Mouse (Mus musculus) testis, adult 2 months (tissue): ENCODE data around the gene Il17re. TPM values are rescaled to one million over a fixed set of nuclear protein-coding genes. Genes with fewer than 3 reads are reported as not detected.

ENCODE experiments used
- H3K27ac ChIP-seq: fragments of 200-500 bp; 2 replicates; pipeline ENCODE4 v1.5.1; 2012; ENCODE audit warnings: low read depth, low read length; ENCODE audit not compliant: control insufficient read depth, insufficient read depth
- H3K27me3 ChIP-seq: fragments of 200-500 bp; 2 replicates; pipeline ENCODE4 v1.6.1; 2012; ENCODE audit warnings: mild to moderate bottlenecking, low read length, moderate library complexity; ENCODE audit not compliant: control insufficient read depth, insufficient read depth
- H3K36me3 ChIP-seq: fragments of 200-500 bp; 2 replicates; pipeline ENCODE4 v1.6.1; 2012; ENCODE audit warnings: mild to moderate bottlenecking, low read length; ENCODE audit not compliant: control insufficient read depth, insufficient read depth
- H3K4me1 ChIP-seq: fragments of 200-500 bp; 2 replicates; pipeline ENCODE4 v1.6.1; 2012; ENCODE audit warnings: low read length; ENCODE audit not compliant: control insufficient read depth, insufficient read depth
- H3K4me3 ChIP-seq: fragments of 200-500 bp; 2 replicates; pipeline ENCODE4 v1.5.1; 2012; ENCODE audit warnings: low read depth, mild to moderate bottlenecking, low read length, moderate library complexity, mixed read lengths; ENCODE audit not compliant: control insufficient read depth
- CTCF ChIP-seq: fragments of 200-500 bp; IDR thresholded peaks from 2 replicates; pipeline ENCODE4 v1.5.1; 2012; ENCODE audit warnings: low read depth, mild to moderate bottlenecking, inconsistent platforms, low read length, moderate library complexity; ENCODE audit not compliant: control insufficient read depth, insufficient read depth, insufficient replicate concordance
- POLR2A ChIP-seq: fragments of 200-500 bp; IDR thresholded peaks from 2 replicates; pipeline ENCODE4 v1.6.1; 2012; ENCODE audit warnings: low read depth, mild to moderate bottlenecking, inconsistent platforms, low read length, moderate library complexity; ENCODE audit not compliant: control insufficient read depth
- polyA plus RNA-seq: library from polyadenylated mRNA; depleted of rRNA; stranded (reverse); fragments of >200 nt; gene quantifications from 2 replicates; pipeline ENCODE4 v1.2.3, GENCODE M21; 2012

The Il17re gene
- polyA plus RNA-seq, 1 experiment = 7.8 TPM

GRCm38 (mm10) chr6:113443091-113443490, 15.2 kb upstream of the Il17re start:
- TF ChIP-seq CTCF (peak; percentile 15; the same call in 1 of the 2 replicates), POLR2A (no peak)
- peak overlapping the region; percentile 93 for H3K27ac ChIP-seq
- H3K36me3 ChIP-seq = peaks cover under 1% of the 10 kb centered on the region; the same call in 1 of the 2 replicates

DNA sequence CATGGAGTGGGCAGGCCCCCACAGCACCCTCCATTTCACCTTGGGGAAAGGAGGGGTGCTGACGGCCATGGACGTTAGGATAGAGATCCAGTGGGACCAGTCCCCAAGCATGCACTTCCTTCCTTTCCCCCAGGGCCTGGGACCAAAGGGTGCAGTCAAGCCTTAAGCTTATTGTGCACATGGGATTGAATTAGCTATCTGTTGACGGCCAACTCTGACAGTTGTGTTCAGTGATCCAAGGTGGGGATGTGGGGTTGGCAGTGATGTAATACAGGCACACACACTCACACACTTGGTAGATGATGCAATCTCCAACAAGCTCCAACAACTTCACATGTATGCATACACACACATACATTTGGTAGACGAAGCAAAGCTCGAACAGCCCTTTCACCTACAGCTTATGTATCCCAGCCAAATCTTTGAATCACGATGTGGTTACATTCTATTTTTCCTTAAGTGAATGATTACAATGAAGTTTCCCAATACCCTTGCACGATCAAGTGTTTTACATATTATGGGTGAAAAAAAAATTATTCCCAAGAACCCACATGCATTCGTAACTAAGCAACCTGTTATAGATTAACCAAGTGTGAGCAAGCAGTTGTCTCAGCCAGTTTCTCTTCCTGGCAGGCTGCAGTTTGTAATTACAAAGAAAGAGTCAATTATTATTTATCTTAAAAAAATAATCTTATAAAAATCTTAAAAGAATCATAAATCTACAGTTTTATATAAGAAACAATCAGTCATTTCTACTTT, 13.9 kb upstream of the Il17re start:
- H3K27me3 ChIP-seq = no peaks in the 10 kb centered on the region
- H3K4me3 ChIP-seq = no peak overlapping the region
- TF ChIP-seq CTCF = no peak
- no peak for TF ChIP-seq POLR2A
- H3K4me1 ChIP-seq = peaks cover 6% of the 10 kb centered on the region
- H3K27ac ChIP-seq = no peak overlapping the region
- H3K36me3 ChIP-seq = peaks cover 1% of the 10 kb centered on the region; the same call in 1 of the 2 replicates

More at GRCm38 (mm10) chr6:113443091-113443490, 15.2 kb upstream of the Il17re start:
- no peaks in the 10 kb centered on the region for H3K27me3 ChIP-seq
- peak overlapping the region; percentile 100 for H3K4me3 ChIP-seq
- H3K4me1 ChIP-seq = peaks cover 6% of the 10 kb centered on the region

GRCm38 (mm10) chr6:113447639-113448038, 10.6 kb upstream of the Il17re start:
- Histone ChIP-seq H3K4me1 (peaks cover 6% of the 10 kb centered on the region), H3K27me3 (no peaks in the 10 kb centered on the region), H3K27ac (no peak overlapping the region), H3K36me3 (peaks cover 1% of the 10 kb centered on the region; the same call in 1 of the 2 replicates), H3K4me3 (no peak overlapping the region)
- TF ChIP-seq POLR2A (no peak), CTCF (no peak)

GRCm38 (mm10) chr6:113451839-113452238, 6.4 kb upstream of the Il17re start:
- Histone ChIP-seq H3K36me3 (peaks cover 1% of the 10 kb centered on the region; the same call in 1 of the 2 replicates), H3K4me3 (no peak overlapping the region)
- TF ChIP-seq POLR2A (no peak), CTCF (no peak)

DNA sequence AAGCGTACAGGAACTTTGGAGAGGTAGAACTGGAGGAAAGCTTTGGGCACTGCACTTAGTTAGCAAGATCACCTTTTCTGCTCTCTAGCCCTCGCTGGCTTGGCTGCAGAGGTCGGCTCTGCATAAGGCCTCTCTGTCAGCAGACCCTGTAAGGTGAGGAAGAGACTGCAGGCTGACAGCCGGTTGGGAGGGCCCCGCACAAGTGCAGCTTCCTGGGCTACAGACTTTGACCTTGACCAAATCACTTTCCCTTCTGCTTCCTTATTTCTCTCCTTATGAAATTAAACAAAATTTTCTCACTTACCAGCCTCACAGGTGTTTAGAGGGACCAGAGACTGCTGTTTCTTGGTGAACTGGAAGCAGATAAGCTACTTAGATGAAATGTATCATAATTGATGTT, 3.3 kb upstream of the Il17re start:
- no peak overlapping the region for H3K4me3 ChIP-seq
- no peaks in the 10 kb centered on the region for H3K27me3 ChIP-seq
- H3K27ac ChIP-seq = no peak overlapping the region
- H3K36me3 ChIP-seq = no peaks in the 10 kb centered on the region
- TF ChIP-seq CTCF = no peak
- TF ChIP-seq POLR2A = no peak
- H3K4me1 ChIP-seq = no peaks in the 10 kb centered on the region

More at GRCm38 (mm10) chr6:113451839-113452238, 6.4 kb upstream of the Il17re start:
- Histone ChIP-seq H3K27me3 (no peaks in the 10 kb centered on the region), H3K4me1 (no peaks in the 10 kb centered on the region), H3K27ac (peak overlapping the region; percentile 10; the same call in 1 of the 2 replicates)

DNA sequence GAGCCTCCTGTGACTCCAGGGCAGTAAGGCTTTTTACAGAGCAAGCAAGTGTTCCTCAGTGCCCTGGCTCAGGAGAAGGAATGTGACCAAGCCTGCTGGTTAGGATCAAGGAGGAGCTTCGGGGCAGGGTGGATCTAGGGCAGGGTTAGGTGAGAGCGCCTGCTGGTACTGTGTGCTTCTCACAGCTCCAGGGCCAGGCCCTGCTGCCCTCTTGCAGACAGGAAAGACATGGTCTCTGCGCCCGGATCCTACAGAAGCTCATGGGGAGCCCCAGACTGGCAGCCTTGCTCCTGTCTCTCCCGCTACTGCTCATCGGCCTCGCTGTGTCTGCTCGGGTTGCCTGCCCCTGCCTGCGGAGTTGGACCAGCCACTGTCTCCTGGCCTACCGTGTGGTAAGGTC, 351 bp downstream of the Il17re start:
- Histone ChIP-seq H3K27me3 (no peaks in the 10 kb centered on the region), H3K4me3 (peak overlapping the region; percentile 4), H3K4me1 (no peaks in the 10 kb centered on the region), H3K27ac (peak overlapping the region; percentile 27), H3K36me3 (no peaks in the 10 kb centered on the region)
- TF ChIP-seq CTCF (no peak), POLR2A (no peak)

GRCm38 (mm10) chr6:113464040-113464439, 5.8 kb downstream of the Il17re start:
- Histone ChIP-seq H3K4me1 (no peaks in the 10 kb centered on the region), H3K4me3 (no peak overlapping the region), H3K27ac (no peak overlapping the region), H3K27me3 (no peaks in the 10 kb centered on the region), H3K36me3 (no peaks in the 10 kb centered on the region)
- TF ChIP-seq POLR2A (no peak), CTCF (no peak)
